Mouse (Mus musculus): ENCODE results near the gene Rsph3a.

GRCm38 (mm10) chr17:7899961-7900360 lies 45.5 kb upstream of the Rsph3a start:
- TF ChIP-seq MAX (IDR thresholded peaks at IDR 0.05; ENCODE audit: low read length) (no peak), EP300 (IDR thresholded peaks at IDR 0.05; ENCODE audit: low read length) (no peak), MEF2A (IDR thresholded peaks at IDR 0.05; ENCODE audit: borderline replicate concordance, low read depth, low read length) (no peak), E2F4 (IDR thresholded peaks at IDR 0.05; ENCODE audit: insufficient replicate concordance, low read depth, low read length) (no peak), POLR2A (IDR thresholded peaks at IDR 0.05; ENCODE audit: low read depth, low read length) (no peak), HCFC1 (IDR thresholded peaks at IDR 0.05; ENCODE audit: low read depth, low read length) (no peak), CTCF (conservative IDR thresholded peaks at IDR 0.05 in 1 of 2, IDR thresholded peaks at IDR 0.05 in 1 of 2; ENCODE audit: low read depth in 2 of 2, low read length in 2 of 2) (no peak), RCOR1 (conservative IDR thresholded peaks at IDR 0.05; ENCODE audit: low read depth, low read length) (no peak), NRF1 (IDR thresholded peaks at IDR 0.05; ENCODE audit: low read depth, low read length) (no peak), MAFK (IDR thresholded peaks at IDR 0.05; ENCODE audit: insufficient replicate concordance, low read length) (no peak)

Data from CH12.LX (cell line).